Mouse (Mus musculus): ENCODE data around the gene Fam126b.

- TF ChIP-seq E2F4 (IDR thresholded peaks at IDR 0.05; ENCODE audit: insufficient read depth), result no peak
- TF ChIP-seq POLR2A (IDR thresholded peaks at IDR 0.05; ENCODE audit: insufficient read length, low read depth), result no peak
- no peak for TF ChIP-seq USF1 (IDR thresholded peaks at IDR 0.05; ENCODE audit: low read depth)
Measured at GRCm38 (mm10) chr1:58617076-58617475, 31.0 kb upstream of the Fam126b start.

Measured in myocyte (in vitro differentiated cells).